Mouse (Mus musculus) c-Kit-positive CD71-positive TER-119-positive erythroid progenitor cells, embryonic 14.5 days (primary cell): ENCODE results near the gene Hsd17b3.

ENCODE experiments used
- DNase-seq: peaks from one replicate; pipeline ENCODE4 v3.0.0-alpha.2; 2013; ENCODE audit warnings: low spot score

The Hsd17b3 gene

GRCm38 (mm10) chr13:64018586-64019141 is 70.4 kb downstream of the Hsd17b3 start:
- no peak for DNase-seq

DNA sequence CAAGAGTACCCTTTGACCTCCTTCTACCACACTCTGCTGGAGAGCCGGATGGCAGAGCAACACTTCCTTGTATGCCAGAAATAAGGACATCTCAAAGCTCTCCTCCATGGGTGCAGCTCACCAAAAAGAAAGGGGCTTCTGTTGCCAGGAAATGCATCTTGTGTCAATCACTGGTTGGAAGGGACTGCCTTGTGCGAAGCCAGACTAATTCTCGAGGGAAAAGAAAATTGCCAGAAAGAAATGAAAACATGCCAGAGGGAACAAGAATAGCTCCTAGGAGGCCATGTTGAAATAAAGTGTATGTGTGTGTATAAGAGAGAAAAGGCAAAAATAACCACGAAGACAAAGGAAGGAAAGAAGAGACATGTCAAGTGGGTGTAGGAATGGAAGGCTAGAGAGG is 73.0 kb downstream of the Hsd17b3 start:
- DNase-seq, result no peak

DNA sequence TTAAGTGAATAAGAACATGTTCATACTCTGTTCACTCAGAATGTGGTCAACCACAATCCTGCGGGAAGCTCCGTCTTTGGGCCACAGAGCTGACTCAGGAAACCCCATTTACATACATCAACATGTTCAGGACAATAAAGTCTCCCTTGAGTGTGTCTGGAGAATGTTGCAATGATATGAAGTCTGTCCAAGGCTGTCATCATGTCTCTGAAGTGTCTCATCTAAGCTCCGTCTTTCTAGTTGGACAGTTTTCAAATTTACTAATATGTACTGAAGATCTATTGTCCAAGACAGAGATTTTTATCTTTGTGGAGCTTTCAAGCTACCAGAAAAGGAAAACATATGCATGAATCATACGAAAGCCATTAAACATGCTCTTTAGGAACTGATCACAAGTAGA is 77.9 kb downstream of the Hsd17b3 start:
- no peak for DNase-seq
